Mouse (Mus musculus) liver, embryonic 16.5 days (tissue): ENCODE data around the gene Ubqln4. TPM values are rescaled to one million over a fixed set of nuclear protein-coding genes. Genes with fewer than 3 reads are reported as not detected.

Source experiments
- ATAC-seq: fragments of 200-750 bp; cut with Nextera tagmentation; 2 replicates; pipeline ENCODE4 v1.8.0; 2017; ENCODE audit warnings: low read depth, mild to moderate bottlenecking, moderate number of reproducible peaks, moderate library complexity
- H3K27ac ChIP-seq: fragments of 300-500 bp; sonication (generic); 2 replicates; pipeline ENCODE4 v1.5.1; 2014; ENCODE audit warnings: mild to moderate bottlenecking, low read length
- H3K27me3 ChIP-seq: fragments of 300-500 bp; sonication (generic); 2 replicates; pipeline ENCODE4 v1.6.1; 2014; ENCODE audit warnings: low read depth, low read length, mixed read lengths; ENCODE audit not compliant: control insufficient read depth, insufficient read depth
- H3K36me3 ChIP-seq: fragments of 300-500 bp; sonication (generic); 2 replicates; pipeline ENCODE4 v1.6.1; 2014; ENCODE audit warnings: mild to moderate bottlenecking; ENCODE audit not compliant: control insufficient read depth, insufficient read depth
- H3K4me1 ChIP-seq: fragments of 300-500 bp; sonication (generic); 2 replicates; pipeline ENCODE4 v1.6.1; 2014; ENCODE audit warnings: low read depth, low read length, mixed read lengths; ENCODE audit not compliant: control insufficient read depth
- H3K4me2 ChIP-seq: fragments of 300-500 bp; sonication (generic); 2 replicates; pipeline ENCODE4 v1.6.1; 2014; ENCODE audit warnings: low read depth, low read length, mixed read lengths
- H3K4me3 ChIP-seq: fragments of 300-500 bp; sonication (generic); 2 replicates; pipeline ENCODE4 v1.5.1; 2014; ENCODE audit warnings: low read depth, mild to moderate bottlenecking, low read length
- H3K9ac ChIP-seq: fragments of 300-500 bp; sonication (generic); 2 replicates; pipeline ENCODE4 v1.6.1; 2014; ENCODE audit warnings: low read depth, low read length
- H3K9me3 ChIP-seq: fragments of 300-500 bp; sonication (generic); replicated peaks from 2 replicates; pipeline ENCODE4 v1.6.1; 2016; ENCODE audit warnings: low read length; ENCODE audit not compliant: control insufficient read depth
- WGBS: fragments of 180-500 bp; shearing (Covaris S2); extraction: QIAGEN DNeasy Blood & Tissue Kit; methylation state at CpG from one replicate; pipeline ENCODE4 v1.1.7; 2014; ENCODE audit not compliant: insufficient replicate concordance; 5-methylcytosine and 5-hydroxymethylcytosine counted together
- polyA plus RNA-seq: library from polyadenylated mRNA; unstranded; fragments of >200 nt; fragmentation: Nextera tagmentation; extraction: Ambion mirVana; gene quantifications from 2 replicates; pipeline ENCODE4 v1.2.1, GENCODE M21; 2015

Ubqln4 gene
- polyA plus RNA-seq, 1 experiment from 2014 or later = 16.4 TPM

DNA sequence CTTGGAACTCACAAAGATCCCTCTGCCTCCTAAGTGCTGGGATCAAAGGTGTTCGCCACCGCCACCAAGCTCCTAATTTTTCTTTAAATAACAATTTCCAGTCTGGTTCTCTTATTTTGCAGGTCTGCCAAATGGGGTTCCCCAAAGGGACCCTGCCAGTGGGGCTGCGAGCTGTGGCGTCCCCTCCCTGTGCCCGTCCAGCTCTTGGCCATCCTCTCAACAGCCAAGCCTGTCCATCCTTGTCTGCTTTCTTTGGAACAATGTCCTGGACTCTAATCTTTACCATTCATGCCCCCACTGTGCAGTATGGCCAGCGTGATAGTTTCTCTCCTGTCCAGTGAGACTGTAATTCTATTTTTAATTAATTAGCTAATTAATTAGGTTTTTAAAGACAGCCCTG is 32.4 kb upstream of the Ubqln4 start:
- H3K4me2 ChIP-seq = no peak overlapping the region
- H3K27ac ChIP-seq = no peak overlapping the region
- H3K9me3 ChIP-seq = no peaks in the 10 kb centered on the region
- no peak overlapping the region for H3K4me3 ChIP-seq
- no peak for ATAC-seq
- no peaks in the 10 kb centered on the region; the same call in 1 of the 2 replicates for H3K27me3 ChIP-seq
- 71% methylated on average over 6 of the region's 6 CpGs for WGBS
- H3K4me1 ChIP-seq = peaks cover 2% of the 10 kb centered on the region; the same call in 1 of the 2 replicates
- H3K9ac ChIP-seq = no peak overlapping the region
- H3K36me3 ChIP-seq = no peaks in the 10 kb centered on the region

DNA sequence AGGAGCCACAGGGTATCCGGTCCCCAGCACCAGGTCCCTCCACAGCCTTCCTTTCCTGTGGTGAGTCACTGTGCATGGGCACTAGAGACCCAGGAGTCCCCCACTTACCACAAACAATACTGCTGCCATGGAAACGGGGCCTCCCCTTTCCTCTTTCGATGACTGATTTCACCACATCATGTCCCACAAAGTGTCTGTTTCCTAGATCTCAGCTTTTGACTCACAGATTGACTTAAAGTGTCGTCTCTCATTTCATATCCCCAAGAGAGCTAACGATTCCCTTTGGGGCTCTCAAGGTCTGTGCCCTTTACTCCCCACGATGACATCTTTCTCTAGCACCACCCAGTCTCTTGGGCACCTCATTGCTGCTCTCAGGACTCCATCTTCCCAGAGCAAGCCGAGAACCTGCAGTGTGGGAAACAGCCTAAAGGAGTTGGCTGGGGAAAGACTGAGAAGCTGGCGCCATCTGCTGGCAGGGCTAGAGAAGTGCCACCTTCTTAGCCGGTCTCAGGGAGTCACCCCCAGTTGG is 31.7 kb upstream of the Ubqln4 start:
- H3K27ac ChIP-seq = no peak overlapping the region
- ATAC-seq = peak; percentile 20; the same call in 1 of the 2 replicates
- H3K4me3 ChIP-seq = no peak overlapping the region
- no peaks in the 10 kb centered on the region for H3K9me3 ChIP-seq
- peaks cover 2% of the 10 kb centered on the region; the same call in 1 of the 2 replicates for H3K4me1 ChIP-seq
- no peaks in the 10 kb centered on the region for H3K36me3 ChIP-seq
- H3K9ac ChIP-seq = no peak overlapping the region
- 7% methylated on average over 9 of the region's 9 CpGs for WGBS
- no peak overlapping the region for H3K4me2 ChIP-seq
- H3K27me3 ChIP-seq = no peaks in the 10 kb centered on the region; the same call in 1 of the 2 replicates

DNA sequence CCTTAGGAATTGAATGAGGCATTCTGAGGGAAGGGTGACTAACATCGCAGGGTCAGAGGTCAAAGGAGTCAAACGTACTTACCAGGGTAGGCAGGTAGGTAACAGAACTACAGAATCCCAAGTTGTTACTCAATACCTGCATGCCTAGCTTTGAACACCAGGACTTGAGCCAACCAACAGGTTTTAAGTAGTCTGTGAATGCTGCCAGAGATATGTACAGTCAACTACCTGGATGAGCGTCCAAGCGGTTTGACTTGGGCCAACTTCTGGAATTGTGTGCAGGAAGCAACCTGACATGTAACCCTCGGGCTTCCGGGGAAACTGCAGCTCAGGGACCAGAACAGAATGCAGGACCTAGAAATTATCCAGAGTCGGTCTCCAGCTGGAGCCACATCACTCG is 30.5 kb upstream of the Ubqln4 start:
- Histone ChIP-seq H3K4me1 (peaks cover 2% of the 10 kb centered on the region; the same call in 1 of the 2 replicates), H3K36me3 (no peaks in the 10 kb centered on the region), H3K4me3 (no peak overlapping the region), H3K27me3 (no peaks in the 10 kb centered on the region; the same call in 1 of the 2 replicates), H3K9ac (no peak overlapping the region), H3K9me3 (no peaks in the 10 kb centered on the region), H3K27ac (no peak overlapping the region), H3K4me2 (no peak overlapping the region)
- WGBS = 71% methylated on average over 8 of the region's 8 CpGs
- no peak for ATAC-seq

DNA sequence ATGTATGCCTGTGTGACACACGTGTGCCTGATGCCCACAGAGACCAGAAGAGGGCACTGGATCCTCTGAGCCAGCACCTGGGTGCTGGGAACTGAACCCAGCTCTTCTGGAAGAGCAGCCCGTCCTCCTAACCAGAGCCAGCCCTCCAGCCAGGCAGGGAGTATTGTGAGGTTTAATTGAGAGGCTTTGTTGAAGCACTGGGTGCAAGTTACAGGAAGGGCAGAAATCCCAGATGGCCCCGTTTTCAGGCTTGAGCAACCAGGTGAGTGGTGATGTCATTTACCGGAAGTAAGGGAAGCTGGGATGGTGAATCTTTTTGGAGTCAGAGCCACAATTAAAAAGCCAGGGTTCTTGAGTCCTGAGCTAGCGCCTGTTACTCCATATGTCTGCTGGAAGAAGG is 28.5 kb upstream of the Ubqln4 start:
- H3K9ac ChIP-seq = no peak overlapping the region
- ATAC-seq = no peak

DNA sequence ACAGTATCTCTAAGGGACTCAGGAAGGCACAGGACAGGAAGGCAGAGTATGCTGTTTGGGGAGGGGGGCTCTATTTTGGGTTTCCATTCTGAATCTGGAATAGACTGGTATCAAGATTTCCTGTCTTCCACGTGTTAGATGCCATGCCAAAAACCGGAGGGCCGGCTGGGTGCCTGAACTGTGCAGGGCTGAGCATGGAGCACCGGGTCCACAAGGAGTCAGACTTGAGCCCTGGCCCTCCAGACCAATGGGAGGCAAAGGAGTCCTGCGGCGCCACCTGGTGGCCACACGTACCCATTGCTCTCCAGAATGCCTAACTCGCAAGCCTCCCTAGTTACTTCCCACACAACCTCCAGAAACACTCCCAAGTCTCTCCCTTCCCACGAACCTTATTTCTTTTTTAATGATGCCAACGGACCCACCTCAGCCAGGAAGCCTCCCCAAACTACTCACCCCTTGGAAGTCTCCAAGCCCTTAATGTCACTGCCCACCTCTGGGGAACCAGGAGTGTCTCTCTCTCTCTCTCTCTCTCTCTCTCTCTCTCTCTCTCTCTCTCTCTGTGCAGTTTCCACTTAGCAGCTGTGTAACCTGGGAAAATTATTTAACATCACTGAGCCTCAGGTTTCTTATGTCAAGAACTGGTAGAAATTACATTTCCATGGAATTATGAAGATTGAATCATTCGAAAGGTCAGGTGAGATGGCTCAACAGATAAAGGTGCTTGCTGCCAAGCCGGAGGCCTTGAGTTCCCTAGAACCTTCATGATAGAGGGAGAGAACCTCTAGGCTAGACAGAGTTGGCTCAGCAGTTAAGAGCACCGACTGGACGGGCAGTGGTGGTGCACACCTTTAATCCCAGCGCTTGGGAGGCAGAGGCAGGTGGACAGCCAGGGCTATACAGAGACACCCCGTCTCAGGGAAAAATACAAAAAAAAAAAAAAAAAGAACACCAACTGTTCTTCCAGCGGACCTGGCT is 27.1 kb upstream of the Ubqln4 start:
- no peaks in the 10 kb centered on the region for H3K36me3 ChIP-seq
- H3K27ac ChIP-seq = no peak overlapping the region
- 29% methylated on average over 17 of the region's 17 CpGs for WGBS
- no peak overlapping the region for H3K4me2 ChIP-seq
- no peak overlapping the region for H3K9ac ChIP-seq
- no peaks in the 10 kb centered on the region for H3K27me3 ChIP-seq
- H3K9me3 ChIP-seq = no peaks in the 10 kb centered on the region
- peak; percentile 78 for ATAC-seq
- H3K4me1 ChIP-seq = peaks cover 16% of the 10 kb centered on the region
- H3K4me3 ChIP-seq = no peak overlapping the region

More for the DNA sequence above, 28.5 kb upstream of the Ubqln4 start:
- Histone ChIP-seq H3K27me3 (no peaks in the 10 kb centered on the region), H3K4me2 (no peak overlapping the region), H3K27ac (no peak overlapping the region), H3K4me1 (peaks cover 7% of the 10 kb centered on the region; the same call in 1 of the 2 replicates), H3K4me3 (no peak overlapping the region), H3K9me3 (no peaks in the 10 kb centered on the region), H3K36me3 (no peaks in the 10 kb centered on the region)
- WGBS = 69% methylated on average over 5 of the region's 5 CpGs

DNA sequence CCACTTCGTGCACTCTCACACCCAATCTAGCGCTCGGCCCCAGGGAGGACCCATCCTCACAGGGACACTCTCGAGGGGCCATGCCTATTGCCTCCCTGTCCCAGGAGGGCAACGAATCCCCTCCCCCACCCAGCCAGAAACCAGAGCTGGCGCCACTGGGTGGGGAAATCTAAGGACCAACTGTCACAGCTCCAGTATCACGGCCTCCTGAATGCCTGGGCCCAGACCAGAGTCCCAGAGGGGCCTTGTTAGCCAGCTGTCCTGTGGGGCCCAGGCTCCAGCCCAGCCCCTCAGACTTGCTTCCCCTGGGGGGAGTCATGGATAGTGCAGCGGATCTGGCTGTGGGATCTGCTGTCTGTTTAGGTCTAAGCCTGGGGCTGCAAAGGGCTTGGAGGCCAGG is 26.0 kb upstream of the Ubqln4 start:
- no peak overlapping the region for H3K4me2 ChIP-seq
- H3K9ac ChIP-seq = no peak overlapping the region
- ATAC-seq = no peak
- H3K9me3 ChIP-seq = no peaks in the 10 kb centered on the region
- no peaks in the 10 kb centered on the region for H3K36me3 ChIP-seq
- no peak overlapping the region for H3K4me3 ChIP-seq
- 35% methylated on average over 8 of the region's 8 CpGs for WGBS
- H3K27me3 ChIP-seq = peaks cover under 1% of the 10 kb centered on the region
- no peak overlapping the region for H3K27ac ChIP-seq
- peaks cover 24% of the 10 kb centered on the region for H3K4me1 ChIP-seq

DNA sequence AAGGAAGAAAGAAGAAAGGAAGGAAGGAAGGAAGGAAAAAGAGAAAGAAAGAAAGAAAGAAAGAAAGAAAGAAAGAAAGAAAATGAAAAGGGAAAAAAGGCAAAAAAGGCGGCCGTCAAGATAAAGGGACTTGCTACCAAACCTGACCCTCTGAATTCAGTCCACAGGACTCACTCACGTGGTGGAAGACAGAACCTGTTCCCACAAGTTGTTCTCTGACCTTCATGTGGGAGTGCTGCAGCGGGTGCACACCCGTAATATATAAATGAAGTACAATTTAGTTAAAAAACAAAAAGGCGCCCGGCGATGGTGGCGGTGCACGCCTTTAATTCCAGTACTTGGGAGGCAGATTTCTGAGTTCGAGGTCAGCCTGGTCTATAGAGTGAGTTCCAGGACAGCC is 24.9 kb upstream of the Ubqln4 start:
- no peak overlapping the region for H3K4me2 ChIP-seq
- ATAC-seq = no peak
- no peaks in the 10 kb centered on the region for H3K9me3 ChIP-seq
- H3K4me3 ChIP-seq = no peak overlapping the region
- 81% methylated on average over 11 of the region's 11 CpGs for WGBS
- H3K27ac ChIP-seq = no peak overlapping the region
- no peak overlapping the region for H3K9ac ChIP-seq
- peaks cover 9% of the 10 kb centered on the region for H3K27me3 ChIP-seq
- H3K4me1 ChIP-seq = peaks cover 29% of the 10 kb centered on the region
- H3K36me3 ChIP-seq = no peaks in the 10 kb centered on the region

DNA sequence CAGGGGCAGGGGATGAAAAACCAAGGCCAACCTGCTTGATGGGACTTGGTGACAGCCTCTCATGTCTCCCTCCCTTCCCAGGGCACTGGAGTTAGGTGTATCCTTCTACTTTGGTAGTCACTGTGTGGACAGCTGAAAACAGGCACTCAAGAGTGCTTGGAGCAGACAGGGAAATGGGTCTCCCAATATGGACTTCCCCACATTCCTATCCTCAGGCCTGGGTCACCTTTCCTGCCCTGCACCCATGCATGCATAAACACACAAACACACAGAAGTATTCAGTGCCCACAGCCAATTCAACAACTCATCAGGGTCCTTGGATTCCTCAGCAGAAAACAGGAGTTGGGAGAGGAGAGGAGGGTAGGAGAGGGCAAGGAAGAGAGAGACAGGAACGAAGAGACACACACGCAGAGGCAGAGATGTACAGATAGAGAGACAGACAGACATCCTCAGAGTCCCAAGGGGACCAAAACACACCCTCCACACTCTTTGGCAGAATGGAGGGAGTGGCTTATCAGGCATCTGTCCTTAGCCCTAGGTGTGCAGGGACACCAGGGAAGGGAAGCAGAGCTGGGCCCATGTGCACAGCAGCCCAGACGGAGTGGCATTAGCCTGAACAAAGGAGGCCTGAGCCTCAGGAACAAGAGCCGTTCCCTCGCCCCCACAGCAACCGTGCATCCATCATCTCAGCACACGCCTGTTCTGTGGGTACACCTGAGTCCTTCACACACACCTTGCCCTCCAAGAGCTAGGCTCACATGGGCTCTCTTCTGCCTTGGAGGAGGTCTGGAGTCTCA is 24.2 kb upstream of the Ubqln4 start:
- no peak overlapping the region for H3K4me2 ChIP-seq
- no peak overlapping the region for H3K4me3 ChIP-seq
- no peaks in the 10 kb centered on the region for H3K36me3 ChIP-seq
- H3K9me3 ChIP-seq = no peaks in the 10 kb centered on the region
- peaks cover 9% of the 10 kb centered on the region for H3K27me3 ChIP-seq
- H3K27ac ChIP-seq = no peak overlapping the region
- peaks cover 29% of the 10 kb centered on the region for H3K4me1 ChIP-seq
- no peak overlapping the region for H3K9ac ChIP-seq
- ATAC-seq = no peak
- WGBS = 58% methylated on average over 7 of the region's 7 CpGs
